Mouse (Mus musculus) forebrain, embryonic 11.5 days (tissue): ENCODE results near the gene Wfdc12. TPM values are rescaled to one million over a fixed set of nuclear protein-coding genes. Genes with fewer than 3 reads are reported as not detected.

ENCODE experiments used
- ATAC-seq: fragments of 200-750 bp; cut with Nextera tagmentation; replicated peaks from 2 replicates; pipeline ENCODE4 v1.8.0; 2017; ENCODE audit warnings: moderate TSS enrichment; ENCODE audit not compliant: low FRiP score
- DNase-seq: peaks from one replicate; pipeline ENCODE4 v3.0.0-alpha.2; 2017; ENCODE audit warnings: low spot score
- H3K27ac ChIP-seq: fragments of 300-500 bp; sonication (generic); 2 replicates; pipeline ENCODE4 v1.5.1; 2014; ENCODE audit warnings: low read depth, low read length
- H3K27me3 ChIP-seq: fragments of 300-500 bp; sonication (generic); 2 replicates; pipeline ENCODE4 v1.6.1; 2014; ENCODE audit warnings: mild to moderate bottlenecking, low read length, mixed read lengths; ENCODE audit not compliant: control insufficient read depth, insufficient read depth
- H3K36me3 ChIP-seq: fragments of 300-500 bp; sonication (generic); 2 replicates; pipeline ENCODE4 v1.6.1; 2014; ENCODE audit warnings: mild to moderate bottlenecking, low read length, moderate library complexity, mixed read lengths; ENCODE audit not compliant: control insufficient read depth, insufficient read depth
- H3K4me1 ChIP-seq: fragments of 300-500 bp; sonication (generic); replicated peaks from 2 replicates; pipeline ENCODE4 v1.6.1; 2014; ENCODE audit warnings: low read length, mixed read lengths; ENCODE audit not compliant: control insufficient read depth, insufficient read depth
- H3K4me2 ChIP-seq: fragments of 300-500 bp; sonication (generic); 2 replicates; pipeline ENCODE4 v1.6.1; 2014; ENCODE audit warnings: low read depth, mild to moderate bottlenecking, low read length, moderate library complexity, mixed read lengths; ENCODE audit not compliant: severe bottlenecking
- H3K4me3 ChIP-seq: fragments of 300-500 bp; sonication (generic); 2 replicates; pipeline ENCODE4 v1.5.1; 2014; ENCODE audit warnings: low read depth, low read length
- H3K9ac ChIP-seq: fragments of 300-500 bp; sonication (generic); 2 replicates; pipeline ENCODE4 v1.6.1; 2014; ENCODE audit warnings: low read length
- H3K9me3 ChIP-seq: fragments of 300-500 bp; sonication (generic); 2 replicates; pipeline ENCODE4 v1.6.1; 2016; ENCODE audit warnings: low read length, mixed read lengths; ENCODE audit not compliant: control insufficient read depth
- WGBS: fragments of 180-500 bp; shearing (Covaris S2); extraction: QIAGEN DNeasy Blood & Tissue Kit; methylation state at CpG from one replicate; pipeline ENCODE4 v1.1.7; 2014; 5-methylcytosine and 5-hydroxymethylcytosine counted together
- polyA plus RNA-seq: library from polyadenylated mRNA; unstranded; fragments of >200 nt; fragmentation: Nextera tagmentation; extraction: Ambion mirVana; gene quantifications from 2 replicates; pipeline ENCODE4 v1.2.1, GENCODE M21; 2014

Gene Wfdc12
- polyA plus RNA-seq, 1 experiment from 2014 or later: not detected

GRCm38 (mm10) chr2:164170902-164171301, 19.5 kb downstream of the Wfdc12 start, which contains the start of gene Kcns1:
Gene Kcns1, minus strand, starts transcription at chr2:164171113.
- H3K36me3 ChIP-seq: no peaks in the 10 kb centered on the region
- peak within 1 kb of the TSS; percentile 51 for H3K4me2 ChIP-seq
- H3K9me3 ChIP-seq: no peaks in the 10 kb centered on the region
- H3K27ac ChIP-seq: no peak within 1 kb of the TSS
- H3K4me1 ChIP-seq: peaks cover 4% of the 10 kb centered on the region; the same call in 1 of the 2 replicates
- under 1% methylated on average over 29 of the region's 29 CpGs for WGBS
- no peak within 1 kb of the TSS for H3K9ac ChIP-seq
- H3K4me3 ChIP-seq: peak within 1 kb of the TSS; percentile 21
- DNase-seq (no peak), ATAC-seq (no peak)
- H3K27me3 ChIP-seq: peaks cover 61% of the 10 kb centered on the region

DNA sequence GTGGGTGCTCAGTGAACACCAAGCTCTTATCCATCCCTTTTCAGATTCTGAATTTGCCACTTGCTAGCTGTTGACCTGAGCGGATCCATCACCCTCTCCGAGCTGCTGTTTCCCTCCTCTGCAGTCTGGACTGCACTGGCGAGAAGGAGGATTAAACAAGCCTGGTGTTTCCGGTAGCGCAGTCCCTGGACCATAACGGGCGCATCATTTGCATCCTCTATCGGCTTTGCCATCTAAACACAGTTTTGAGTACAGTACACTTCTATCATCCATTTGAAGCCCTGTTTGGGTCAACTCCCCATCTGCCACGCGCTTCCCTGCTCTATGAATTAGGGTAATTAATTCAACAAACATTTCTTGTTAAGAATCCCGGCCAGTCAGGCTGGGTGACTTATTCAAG, 20.1 kb downstream of the Wfdc12 start:
- H3K4me3 ChIP-seq: no peak overlapping the region
- H3K4me2 ChIP-seq: peak overlapping the region; percentile 51; the same call in 1 of the 2 replicates
- H3K27me3 ChIP-seq: peaks cover 63% of the 10 kb centered on the region
- H3K27ac ChIP-seq: no peak overlapping the region
- H3K36me3 ChIP-seq: no peaks in the 10 kb centered on the region
- no peak overlapping the region for H3K9ac ChIP-seq
- WGBS: 4% methylated on average over 11 of the region's 11 CpGs
- no peaks in the 10 kb centered on the region for H3K9me3 ChIP-seq
- DNase-seq (no peak), ATAC-seq (no peak)
- H3K4me1 ChIP-seq: peaks cover 4% of the 10 kb centered on the region; the same call in 1 of the 2 replicates

DNA sequence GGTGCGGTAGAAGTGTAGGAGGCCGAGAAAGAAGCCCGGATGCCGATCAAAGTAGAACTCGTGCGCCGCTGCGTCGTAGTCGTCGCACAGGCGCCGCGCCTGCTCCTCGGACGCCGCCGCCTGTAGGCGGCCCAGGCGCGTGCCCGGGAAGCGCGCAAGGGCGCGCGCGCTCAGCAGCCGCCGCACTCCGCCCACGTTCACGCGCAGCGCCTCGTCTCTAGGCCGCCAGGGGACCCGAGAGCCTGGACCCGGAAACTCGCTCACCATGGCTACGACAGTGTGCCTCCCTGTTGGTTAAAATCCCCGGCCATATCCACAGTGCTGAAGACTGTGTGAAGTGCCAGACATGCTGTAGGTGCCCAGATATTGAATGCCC, 21.8 kb downstream of the Wfdc12 start:
- no peak for DNase-seq

GRCm38 (mm10) chr2:164167752-164168570, 22.4 kb downstream of the Wfdc12 start:
- 11% methylated on average over 90 of the region's 90 CpGs for WGBS
- Histone ChIP-seq H3K9ac (no peak overlapping the region), H3K9me3 (no peaks in the 10 kb centered on the region), H3K27ac (no peak overlapping the region), H3K4me3 (peak overlapping the region; percentile 23), H3K27me3 (peaks cover 63% of the 10 kb centered on the region), H3K4me2 (peak overlapping the region; percentile 46), H3K36me3 (no peaks in the 10 kb centered on the region), H3K4me1 (peaks cover 4% of the 10 kb centered on the region; the same call in 1 of the 2 replicates)
- no peak for DNase-seq
- ATAC-seq: 0 out of 2 replicates have a peak, but pooled peaks have one; percentile 21

More for the DNA sequence above, 21.8 kb downstream of the Wfdc12 start:
- Histone ChIP-seq H3K9me3 (no peaks in the 10 kb centered on the region), H3K4me1 (peaks cover 4% of the 10 kb centered on the region; the same call in 1 of the 2 replicates), H3K4me2 (peak overlapping the region; percentile 46), H3K4me3 (peak overlapping the region; percentile 23), H3K9ac (no peak overlapping the region), H3K27me3 (peaks cover 63% of the 10 kb centered on the region), H3K36me3 (no peaks in the 10 kb centered on the region), H3K27ac (no peak overlapping the region)
- 16% methylated on average over 38 of the region's 42 CpGs for WGBS
- 0 out of 2 replicates have a peak, but pooled peaks have one; percentile 53 for ATAC-seq

DNA sequence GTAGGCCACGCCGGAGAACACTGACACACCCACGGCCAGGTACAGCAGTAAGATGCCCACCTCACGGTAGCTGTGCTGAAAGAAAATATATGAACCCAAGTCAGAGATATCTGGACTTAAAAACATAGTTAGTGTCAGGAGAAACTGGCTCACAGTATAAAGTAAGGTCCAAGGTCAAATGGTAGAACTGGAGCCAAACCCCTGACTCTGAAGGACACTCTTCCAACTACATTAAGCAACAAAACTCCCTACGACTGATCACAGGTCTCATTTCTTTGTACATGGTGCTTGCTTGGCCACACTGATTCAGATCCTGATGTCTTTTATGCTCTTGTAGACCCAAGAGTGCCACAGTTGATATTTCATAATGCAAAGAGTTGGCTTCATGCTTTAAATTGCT, 25.5 kb downstream of the Wfdc12 start:
- H3K27me3 ChIP-seq: peaks cover 42% of the 10 kb centered on the region
- ATAC-seq: no peak
- 92% methylated on average over 5 of the region's 5 CpGs for WGBS

DNA sequence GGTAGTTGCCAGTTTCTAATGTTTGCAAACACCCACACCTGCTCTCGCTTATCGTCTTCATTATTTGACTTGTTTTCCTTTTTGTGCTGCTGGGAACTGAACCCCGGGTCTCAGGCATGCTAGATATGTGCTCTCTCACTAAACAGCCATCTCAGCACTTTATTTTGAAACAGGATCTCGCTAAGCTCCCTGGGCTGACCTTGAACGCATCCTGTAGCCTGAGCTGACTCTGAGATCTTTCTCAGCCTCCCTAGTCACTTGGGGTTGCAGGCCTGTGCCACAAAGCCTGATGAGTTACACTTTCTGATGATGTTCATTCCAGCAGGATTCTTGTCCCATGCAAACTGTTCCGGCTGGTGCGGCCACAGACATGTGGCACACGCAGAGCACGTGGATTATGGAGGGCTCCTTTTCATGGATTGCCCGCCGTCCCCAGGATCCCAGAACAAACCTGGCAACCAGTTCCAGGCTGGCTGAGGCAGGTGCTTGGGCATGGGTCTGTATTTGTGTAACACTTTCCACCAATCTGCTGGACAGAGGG, 28.8 kb downstream of the Wfdc12 start:
- no peaks in the 10 kb centered on the region for H3K36me3 ChIP-seq
- DNase-seq: no peak
- WGBS: 89% methylated on average over 11 of the region's 11 CpGs
- no peak for ATAC-seq
- no peaks in the 10 kb centered on the region for H3K9me3 ChIP-seq
- H3K27me3 ChIP-seq: peaks cover 9% of the 10 kb centered on the region; the same call in 1 of the 2 replicates
- no peak overlapping the region for H3K27ac ChIP-seq
- H3K9ac ChIP-seq: no peak overlapping the region
- H3K4me1 ChIP-seq: no peaks in the 10 kb centered on the region
- no peak overlapping the region for H3K4me3 ChIP-seq
- no peak overlapping the region for H3K4me2 ChIP-seq

More for the DNA sequence above, 25.5 kb downstream of the Wfdc12 start:
- 0 out of 2 replicates have a peak, but pooled peaks cover 4% of the 10 kb centered on the region for H3K4me1 ChIP-seq
- H3K9ac ChIP-seq: no peak overlapping the region
- no peaks in the 10 kb centered on the region for H3K36me3 ChIP-seq
- no peak overlapping the region for H3K27ac ChIP-seq
- no peak for DNase-seq
- no peak overlapping the region for H3K4me2 ChIP-seq
- no peaks in the 10 kb centered on the region for H3K9me3 ChIP-seq
- H3K4me3 ChIP-seq: no peak overlapping the region

DNA sequence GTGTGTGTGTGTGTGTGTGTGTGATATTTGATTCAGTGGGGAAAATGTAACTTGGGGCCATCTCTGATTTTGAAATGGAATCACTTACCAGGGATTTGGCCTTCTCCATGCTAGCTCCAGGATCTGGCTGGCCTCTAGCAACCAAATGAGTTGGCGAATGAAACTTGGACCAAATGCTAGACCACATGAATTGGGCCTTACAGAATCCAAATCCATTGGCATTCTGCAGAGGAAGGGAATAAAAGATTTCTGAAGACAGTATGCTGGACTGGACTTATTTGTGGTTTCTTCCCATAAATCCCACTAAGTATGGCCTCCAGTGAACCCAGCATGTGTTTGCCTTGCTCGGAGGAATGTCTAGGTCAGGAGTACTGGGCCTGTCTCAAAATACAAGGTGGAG, 31.6 kb downstream of the Wfdc12 start:
- H3K27me3 ChIP-seq: no peaks in the 10 kb centered on the region
- H3K4me1 ChIP-seq: no peaks in the 10 kb centered on the region
- no peaks in the 10 kb centered on the region; the same call in 1 of the 2 replicates for H3K36me3 ChIP-seq
- H3K9me3 ChIP-seq: no peaks in the 10 kb centered on the region
- no peak overlapping the region for H3K4me3 ChIP-seq
- no peak overlapping the region for H3K27ac ChIP-seq
- no peak overlapping the region for H3K9ac ChIP-seq
- WGBS: 98% methylated on average over 2 of the region's 2 CpGs
- DNase-seq (no peak), ATAC-seq (no peak)
- H3K4me2 ChIP-seq: no peak overlapping the region

GRCm38 (mm10) chr2:164156158-164156557, 34.2 kb downstream of the Wfdc12 start:
- no peak overlapping the region for H3K4me2 ChIP-seq
- H3K9me3 ChIP-seq: no peaks in the 10 kb centered on the region
- ATAC-seq (no peak), DNase-seq (no peak)
- no peak overlapping the region for H3K27ac ChIP-seq
- H3K4me3 ChIP-seq: no peak overlapping the region
- no peak overlapping the region for H3K9ac ChIP-seq
- H3K36me3 ChIP-seq: no peaks in the 10 kb centered on the region; the same call in 1 of the 2 replicates
- H3K27me3 ChIP-seq: no peaks in the 10 kb centered on the region
- 88% methylated on average over 7 of the region's 7 CpGs for WGBS
- no peaks in the 10 kb centered on the region for H3K4me1 ChIP-seq
